Mouse (Mus musculus) limb, embryonic 10.5 days (tissue): ENCODE measurements around the gene Pcgf5. TPM values are rescaled to one million over a fixed set of nuclear protein-coding genes. Genes with fewer than 3 reads are reported as not detected.

Experiments used
- DNase-seq: peaks from one replicate; pipeline ENCODE4 v3.0.0-alpha.2; 2017; ENCODE audit warnings: low spot score
- H3K27ac ChIP-seq: fragments of 300-500 bp; sonication (generic); 2 replicates; pipeline ENCODE4 v1.5.1; 2016; ENCODE audit warnings: mild to moderate bottlenecking
- H3K27me3 ChIP-seq: fragments of 300-500 bp; sonication (generic); 2 replicates; pipeline ENCODE4 v1.6.1; 2016; ENCODE audit warnings: low read depth, mild to moderate bottlenecking; ENCODE audit not compliant: poor library complexity, severe bottlenecking
- H3K36me3 ChIP-seq: fragments of 300-500 bp; sonication (generic); 2 replicates; pipeline ENCODE4 v1.6.1; 2016; ENCODE audit warnings: mild to moderate bottlenecking, moderate library complexity
- H3K4me1 ChIP-seq: fragments of 300-500 bp; sonication (generic); 2 replicates; pipeline ENCODE4 v1.6.1; 2016
- H3K4me3 ChIP-seq: fragments of 300-500 bp; sonication (generic); 2 replicates; pipeline ENCODE4 v1.5.1; 2016; ENCODE audit warnings: mild to moderate bottlenecking, moderate library complexity
- H3K9me3 ChIP-seq: fragments of 300-500 bp; sonication (generic); replicated peaks from 2 replicates; pipeline ENCODE4 v1.6.1; 2016; ENCODE audit warnings: mild to moderate bottlenecking
- WGBS: fragments of 180-500 bp; shearing (Covaris S2); methylation state at CpG from one replicate; pipeline ENCODE4 v1.1.7; 2016; 5-methylcytosine and 5-hydroxymethylcytosine counted together
- polyA plus RNA-seq: library from polyadenylated mRNA; unstranded; fragments of >200 nt; fragmentation: Nextera tagmentation; extraction: Ambion mirVana; gene quantifications from 2 replicates; pipeline ENCODE4 v1.2.1, GENCODE M21; 2016

The Pcgf5 gene
- polyA plus RNA-seq, 1 experiment from 2014 or later, result 2.9 TPM

DNA sequence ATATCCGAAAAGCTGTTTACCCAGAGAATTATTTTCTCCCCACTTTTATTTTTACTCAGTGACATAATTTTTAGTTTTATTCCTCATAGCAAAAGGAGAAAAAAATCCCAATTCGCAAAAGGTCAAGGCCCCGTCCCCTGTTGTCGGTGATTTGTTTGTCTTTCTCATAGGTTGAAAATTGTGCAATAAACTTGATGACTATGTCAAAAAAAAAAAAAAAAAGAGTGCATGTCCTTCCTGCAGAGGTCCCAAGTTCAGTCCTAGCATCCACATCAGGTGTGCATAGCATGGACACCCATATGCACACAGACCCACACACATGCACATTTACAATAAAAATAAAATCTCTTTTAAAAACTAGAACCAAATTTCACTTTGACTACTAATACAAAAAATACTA, 105.3 kb downstream of the Pcgf5 start:
- H3K36me3 ChIP-seq, result no peaks in the 10 kb centered on the region
- no peak overlapping the region for H3K27ac ChIP-seq
- WGBS, result 95% methylated on average over 4 of the region's 4 CpGs
- H3K27me3 ChIP-seq, result no peaks in the 10 kb centered on the region
- H3K9me3 ChIP-seq, result no peaks in the 10 kb centered on the region
- no peak overlapping the region for H3K4me3 ChIP-seq
- DNase-seq, result no peak
- H3K4me1 ChIP-seq, result no peaks in the 10 kb centered on the region

DNA sequence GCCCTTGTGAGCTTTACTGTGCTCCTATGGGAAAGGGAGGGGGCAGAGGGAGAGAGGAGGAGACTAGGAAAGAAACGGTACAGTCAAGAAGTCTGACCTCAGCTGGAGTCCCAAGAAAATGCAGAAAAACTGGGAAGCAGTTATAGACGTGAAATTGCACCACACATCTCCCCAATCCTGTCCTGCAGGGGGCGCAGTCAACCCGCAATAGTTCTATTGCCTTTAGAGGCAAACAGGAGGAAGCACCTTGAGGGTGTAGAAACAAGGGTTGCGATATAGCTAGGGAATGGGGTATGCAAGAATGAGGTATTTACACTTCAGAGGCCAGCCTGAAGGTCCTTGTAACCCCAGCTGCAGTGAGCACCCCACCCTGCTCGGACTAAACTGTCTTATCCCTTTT, 122.0 kb downstream of the Pcgf5 start:
- no peaks in the 10 kb centered on the region for H3K36me3 ChIP-seq
- no peak overlapping the region for H3K4me3 ChIP-seq
- WGBS, result 15% methylated on average over 6 of the region's 6 CpGs
- H3K27ac ChIP-seq, result no peak overlapping the region
- H3K4me1 ChIP-seq, result no peaks in the 10 kb centered on the region
- H3K9me3 ChIP-seq, result no peaks in the 10 kb centered on the region
- H3K27me3 ChIP-seq, result no peaks in the 10 kb centered on the region
- peak; percentile 42 for DNase-seq

DNA sequence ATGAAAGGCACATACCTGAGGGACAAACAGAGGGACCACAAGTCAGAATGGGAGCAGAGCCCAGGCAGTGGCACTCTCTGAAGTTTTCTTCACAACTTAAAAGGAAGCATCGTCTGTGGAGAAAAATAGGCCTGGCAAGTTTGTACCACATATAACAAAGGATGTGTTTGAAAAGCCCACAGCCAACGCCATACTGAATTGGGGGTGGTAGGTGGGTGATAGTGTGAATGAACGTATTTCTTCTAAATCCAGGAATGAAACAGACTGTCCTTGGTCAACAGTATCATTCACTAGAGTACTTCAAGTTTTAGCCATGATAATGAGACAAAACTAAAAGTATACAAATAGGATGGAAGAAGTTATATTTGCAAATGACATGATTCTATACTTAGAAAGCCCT, 123.2 kb downstream of the Pcgf5 start:
- no peaks in the 10 kb centered on the region for H3K4me1 ChIP-seq
- no peaks in the 10 kb centered on the region for H3K36me3 ChIP-seq
- H3K9me3 ChIP-seq, result no peaks in the 10 kb centered on the region
- whole genome bisulfite sequencing, result 95% methylated on average over 3 of the region's 3 CpGs
- H3K27ac ChIP-seq, result no peak overlapping the region
- no peak overlapping the region for H3K4me3 ChIP-seq
- no peak for DNase-seq
- H3K27me3 ChIP-seq, result no peaks in the 10 kb centered on the region

DNA sequence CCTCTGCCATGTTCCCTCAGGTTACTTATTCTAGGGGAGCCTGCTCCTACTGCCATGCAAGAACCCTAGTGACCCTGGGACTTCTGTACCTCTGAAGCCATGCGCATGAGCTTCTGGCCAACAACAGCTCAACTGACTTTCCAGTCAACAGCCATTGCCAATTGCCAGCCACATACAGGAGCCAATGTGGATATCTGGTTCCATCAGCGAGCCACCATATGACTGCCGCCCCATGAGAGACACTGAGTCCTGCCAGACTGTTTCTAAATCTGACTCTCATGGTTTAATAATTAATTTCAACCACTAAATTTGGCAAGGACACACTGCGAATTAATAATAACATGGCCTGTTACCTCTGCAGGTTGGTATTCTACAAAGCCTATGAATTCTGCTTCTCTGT, 128.5 kb downstream of the Pcgf5 start:
- Histone ChIP-seq H3K4me3 (no peak overlapping the region), H3K27ac (no peak overlapping the region), H3K4me1 (no peaks in the 10 kb centered on the region), H3K9me3 (no peaks in the 10 kb centered on the region), H3K36me3 (no peaks in the 10 kb centered on the region), H3K27me3 (no peaks in the 10 kb centered on the region)
- whole genome bisulfite sequencing, result 92% methylated on average over 4 of the region's 4 CpGs
- DNase-seq, result no peak

DNA sequence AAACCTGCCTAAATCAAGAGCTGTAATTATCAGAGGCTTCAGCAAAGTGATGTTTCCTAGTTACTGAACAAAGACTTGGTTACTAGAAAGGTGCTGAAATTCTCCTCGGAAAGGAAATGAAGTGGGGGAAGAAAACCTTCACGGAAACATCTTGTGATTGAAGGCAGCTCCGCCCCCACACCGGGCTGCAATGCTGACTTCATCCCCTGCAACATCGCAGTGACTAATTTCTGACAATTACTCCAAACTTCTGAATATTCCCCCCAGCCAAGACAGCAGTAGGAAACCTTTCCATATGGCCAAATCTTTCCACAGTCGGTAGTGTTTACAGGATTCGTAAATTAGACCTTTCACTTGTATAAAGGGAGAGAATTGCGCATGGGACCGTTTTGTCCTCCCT, 129.0 kb downstream of the Pcgf5 start:
- no peaks in the 10 kb centered on the region for H3K4me1 ChIP-seq
- H3K27ac ChIP-seq, result no peak overlapping the region
- no peaks in the 10 kb centered on the region for H3K27me3 ChIP-seq
- no peaks in the 10 kb centered on the region for H3K9me3 ChIP-seq
- DNase-seq, result no peak
- H3K36me3 ChIP-seq, result no peaks in the 10 kb centered on the region
- H3K4me3 ChIP-seq, result no peak overlapping the region
- 59% methylated on average over 9 of the region's 9 CpGs for WGBS

DNA sequence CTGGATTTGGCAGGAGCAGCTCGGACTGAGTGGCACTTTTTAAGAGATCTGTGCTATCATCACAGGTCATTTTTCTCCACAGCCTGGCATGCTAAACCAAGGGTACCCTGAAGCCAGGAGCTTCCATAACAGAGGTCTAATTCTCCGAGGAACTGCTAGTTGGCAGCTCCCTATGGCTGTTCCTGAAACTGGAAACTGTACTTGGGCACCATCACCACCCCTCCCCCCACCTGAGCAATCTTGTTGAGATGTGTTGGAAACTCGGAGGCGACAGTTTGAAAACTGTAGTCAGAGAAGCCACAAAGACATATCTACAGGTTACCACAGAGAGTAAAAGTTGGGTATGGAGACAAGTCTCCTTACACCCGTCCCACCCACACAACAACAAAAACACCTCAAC, 129.6 kb downstream of the Pcgf5 start:
- H3K27me3 ChIP-seq, result no peaks in the 10 kb centered on the region
- H3K4me1 ChIP-seq, result no peaks in the 10 kb centered on the region
- no peak overlapping the region for H3K27ac ChIP-seq
- H3K36me3 ChIP-seq, result no peaks in the 10 kb centered on the region
- no peak overlapping the region for H3K4me3 ChIP-seq
- H3K9me3 ChIP-seq, result no peaks in the 10 kb centered on the region
- WGBS, result 67% methylated on average over 5 of the region's 5 CpGs
- no peak for DNase-seq

DNA sequence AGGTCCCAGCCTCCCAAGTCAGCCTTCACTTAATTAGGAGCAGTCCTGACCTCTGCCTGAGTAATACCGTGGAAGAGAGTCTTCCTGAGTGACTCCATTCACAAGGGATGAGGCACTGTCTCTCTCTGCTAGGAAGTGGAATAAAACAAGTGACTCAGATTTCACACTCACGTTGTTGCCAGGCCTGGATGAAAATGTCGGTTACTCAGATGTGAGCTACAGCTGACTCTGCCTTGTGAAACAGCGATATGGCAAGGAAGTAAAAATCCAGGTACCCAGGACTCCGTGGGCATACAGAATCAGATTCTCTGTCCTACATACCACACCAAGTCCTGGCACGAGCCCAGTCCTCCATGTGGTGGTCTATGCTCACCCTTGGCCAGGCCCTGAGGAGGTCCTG, 142.8 kb downstream of the Pcgf5 start:
- H3K9me3 ChIP-seq, result no peaks in the 10 kb centered on the region; the same call in 1 of the 2 replicates
- H3K36me3 ChIP-seq, result no peaks in the 10 kb centered on the region
- H3K4me1 ChIP-seq, result no peaks in the 10 kb centered on the region
- no peak overlapping the region for H3K4me3 ChIP-seq
- H3K27me3 ChIP-seq, result no peaks in the 10 kb centered on the region
- no peak overlapping the region for H3K27ac ChIP-seq
- no peak for DNase-seq
- WGBS, result 87% methylated on average over 6 of the region's 6 CpGs

DNA sequence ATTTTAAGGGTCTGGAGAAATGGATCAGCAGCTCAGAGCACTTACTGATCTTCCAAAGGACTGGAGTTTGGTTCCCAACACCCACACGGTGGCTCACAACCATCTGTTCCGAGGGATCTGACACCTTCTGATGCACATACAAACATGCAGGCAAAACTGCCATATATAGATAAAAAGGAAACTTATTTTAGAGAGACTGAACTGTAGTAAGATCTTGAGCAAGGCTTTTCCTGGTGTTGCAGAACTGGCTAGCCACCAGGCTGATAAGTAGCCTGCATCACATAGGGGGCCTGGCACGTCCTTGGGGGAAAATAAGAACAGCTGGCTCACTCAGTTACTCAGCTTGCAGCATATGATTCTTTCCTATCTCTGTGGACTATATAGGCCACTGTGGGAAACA, 147.4 kb downstream of the Pcgf5 start:
- Histone ChIP-seq H3K9me3 (no peaks in the 10 kb centered on the region), H3K27ac (no peak overlapping the region), H3K4me1 (no peaks in the 10 kb centered on the region), H3K4me3 (no peak overlapping the region), H3K27me3 (no peaks in the 10 kb centered on the region), H3K36me3 (no peaks in the 10 kb centered on the region)
- no peak for DNase-seq
- WGBS, result 66% methylated on average over 3 of the region's 3 CpGs

DNA sequence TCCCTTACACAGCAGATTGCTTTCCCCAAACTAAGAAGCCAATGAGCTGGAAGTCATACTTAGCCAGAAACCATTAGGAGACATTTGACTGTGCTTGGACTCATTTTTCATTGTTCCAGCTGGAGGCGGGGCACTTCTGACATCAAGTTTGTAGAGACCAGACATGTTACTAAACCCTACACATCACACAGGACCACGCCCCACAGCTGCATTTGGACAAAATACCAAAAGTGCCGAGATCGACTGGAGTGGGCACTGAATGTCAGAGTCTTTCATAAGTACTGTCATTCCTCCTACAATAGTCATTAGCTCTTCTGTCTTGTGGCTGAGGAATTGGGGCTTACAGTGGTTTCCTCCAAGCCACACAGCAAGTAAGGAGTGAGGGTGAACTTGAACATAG, 148.4 kb downstream of the Pcgf5 start:
- no peak overlapping the region for H3K4me3 ChIP-seq
- H3K27me3 ChIP-seq, result no peaks in the 10 kb centered on the region
- H3K4me1 ChIP-seq, result no peaks in the 10 kb centered on the region
- 86% methylated on average over 4 of the region's 4 CpGs for WGBS
- H3K36me3 ChIP-seq, result no peaks in the 10 kb centered on the region
- H3K27ac ChIP-seq, result no peak overlapping the region
- no peaks in the 10 kb centered on the region for H3K9me3 ChIP-seq
- no peak for DNase-seq

DNA sequence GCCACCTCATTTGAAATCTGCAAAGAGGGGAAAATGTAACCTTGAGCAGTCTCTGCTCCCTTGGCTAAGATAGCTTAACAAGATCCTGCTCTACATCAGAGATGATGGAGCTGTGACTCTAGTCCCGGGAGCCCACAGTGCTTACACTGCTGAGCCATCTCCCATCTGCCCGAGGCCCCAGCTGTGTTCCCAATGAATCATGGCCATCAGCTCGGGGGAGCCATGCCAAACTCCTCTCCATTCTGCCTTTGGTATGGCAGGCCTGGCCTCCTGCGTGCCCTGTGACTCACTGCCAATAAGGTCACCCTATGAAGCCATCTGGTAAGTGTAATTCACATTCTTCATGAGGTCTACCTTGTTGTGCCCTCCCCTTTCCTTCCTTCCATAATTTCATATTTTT, 149.0 kb downstream of the Pcgf5 start:
- Histone ChIP-seq H3K36me3 (no peaks in the 10 kb centered on the region), H3K4me1 (no peaks in the 10 kb centered on the region), H3K27me3 (no peaks in the 10 kb centered on the region), H3K27ac (no peak overlapping the region), H3K9me3 (no peaks in the 10 kb centered on the region), H3K4me3 (no peak overlapping the region)
- WGBS, result 86% methylated on average over 4 of the region's 4 CpGs
- DNase-seq, result no peak

DNA sequence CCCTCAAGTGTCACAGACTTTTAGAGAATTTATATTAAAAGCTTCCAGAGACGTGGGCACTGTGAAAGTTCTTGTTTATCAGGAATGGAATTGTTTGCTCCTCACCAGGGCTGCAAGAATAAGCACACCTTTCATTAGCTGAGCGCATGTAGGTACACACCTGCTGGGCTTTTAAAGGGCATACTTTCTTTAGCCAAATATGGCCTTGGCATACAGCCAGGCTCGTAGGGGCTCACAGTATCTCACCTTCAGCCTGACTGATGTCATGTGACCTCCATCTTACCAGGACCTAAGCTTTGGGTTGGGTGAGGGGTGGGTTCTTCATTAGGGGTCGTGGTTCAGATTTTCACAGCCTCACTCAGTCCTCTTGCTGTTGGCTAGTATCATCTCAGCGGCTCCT, 149.6 kb downstream of the Pcgf5 start:
- 82% methylated on average over 5 of the region's 5 CpGs for WGBS
- DNase-seq, result no peak
- H3K4me3 ChIP-seq, result no peak overlapping the region
- no peak overlapping the region for H3K27ac ChIP-seq
- H3K4me1 ChIP-seq, result no peaks in the 10 kb centered on the region
- no peaks in the 10 kb centered on the region for H3K36me3 ChIP-seq
- no peaks in the 10 kb centered on the region for H3K9me3 ChIP-seq
- H3K27me3 ChIP-seq, result no peaks in the 10 kb centered on the region

DNA sequence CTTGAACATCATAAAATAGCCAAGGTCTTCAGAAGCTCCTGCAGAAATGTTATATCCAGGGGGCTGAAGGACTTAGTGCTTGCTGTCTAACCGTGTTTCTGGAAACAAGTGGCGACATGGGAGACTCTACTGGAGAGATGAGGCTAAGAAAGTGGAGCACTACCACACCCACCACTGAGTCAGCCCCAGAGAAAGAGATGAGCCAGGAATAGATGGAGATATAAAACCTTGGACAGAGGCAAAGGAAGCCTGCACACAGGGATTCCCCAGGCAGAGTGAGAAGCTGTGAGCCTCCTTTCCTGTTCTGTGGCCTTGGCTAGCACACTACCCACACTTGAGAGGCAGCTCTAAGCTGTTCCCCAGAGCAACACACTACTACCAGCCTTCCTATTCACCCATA, 156.6 kb downstream of the Pcgf5 start:
- Histone ChIP-seq H3K4me1 (no peaks in the 10 kb centered on the region), H3K27me3 (no peaks in the 10 kb centered on the region), H3K4me3 (no peak overlapping the region), H3K9me3 (no peaks in the 10 kb centered on the region), H3K36me3 (no peaks in the 10 kb centered on the region), H3K27ac (no peak overlapping the region)
- WGBS, result 88% methylated on average over 2 of the region's 2 CpGs
- no peak for DNase-seq
